Mouse (Mus musculus): ENCODE results near the gene Figla.
"Not testable (repeated sequence)": the region's sequence is repeated elsewhere in the genome, so short reads cannot be mapped to it uniquely, and the experiment has no call there.

- TF ChIP-seq CTCF (IDR thresholded peaks at IDR 0.05; ENCODE audit: low read depth); EP300 (optimal IDR thresholded peaks at IDR 0.05): not testable (repeated sequence)
Observed at GRCm38 (mm10) chr6:85978736-85979135, 37.2 kb upstream of the Figla start.

Measured in stomach, postnatal 0 days (tissue).